Mouse (Mus musculus) lung, adult 2 months (tissue): ENCODE measurements at regions not wholly inside any gene's neighbourhood (a gene's known extent, or its start where the extent isn't known, plus 50 kb on each side); places are given as distances from the start of the nearest gene placed in this dataset.
"Not testable (repeated sequence)": the region's sequence is repeated elsewhere in the genome, so short reads cannot be mapped to it uniquely, and the experiment has no call there.

Source experiments
- DNase-seq: peaks from one replicate; pipeline ENCODE4 v3.0.0; 2022
- H3K4me1 ChIP-seq: fragments of 200-500 bp; 2 replicates; pipeline ENCODE4 v1.6.1; 2011; ENCODE audit warnings: low read length; ENCODE audit not compliant: control insufficient read depth, insufficient read depth
- H3K4me3 ChIP-seq: fragments of 200-500 bp; replicated peaks from 2 replicates; pipeline ENCODE3; 2011; ENCODE audit warnings: low read depth, mild to moderate bottlenecking, control low read depth, low read length; ENCODE audit errors: extremely low read depth
- CTCF ChIP-seq: fragments of 200-500 bp; IDR thresholded peaks from 2 replicates; pipeline ENCODE4 v1.5.1; 2011; ENCODE audit warnings: mild to moderate bottlenecking, low read length, control low read depth; ENCODE audit not compliant: insufficient read depth
- POLR2A ChIP-seq: fragments of 200-500 bp; IDR thresholded peaks from 2 replicates; pipeline ENCODE4 v1.6.1; 2011; ENCODE audit warnings: low read depth, mild to moderate bottlenecking, control low read depth, low read length, borderline replicate concordance; ENCODE audit errors: extremely low read depth
- WGBS: fragments of 180-500 bp; shearing (Covaris S2); methylation state at CpG from one replicate; pipeline ENCODE4 v1.1.7; 2018; 5-methylcytosine and 5-hydroxymethylcytosine counted together

GRCm38 (mm10) chr5:4344458-4344857 lies 152.3 kb downstream of the Mterf1b start:
- no peaks in the 10 kb centered on the region for H3K4me1 ChIP-seq
- TF ChIP-seq POLR2A (no peak), CTCF (no peak)
- H3K4me3 ChIP-seq, result no peak overlapping the region
- DNase-seq, result no peak
- 78% methylated on average over 2 of the region's 2 CpGs for whole genome bisulfite sequencing

DNA sequence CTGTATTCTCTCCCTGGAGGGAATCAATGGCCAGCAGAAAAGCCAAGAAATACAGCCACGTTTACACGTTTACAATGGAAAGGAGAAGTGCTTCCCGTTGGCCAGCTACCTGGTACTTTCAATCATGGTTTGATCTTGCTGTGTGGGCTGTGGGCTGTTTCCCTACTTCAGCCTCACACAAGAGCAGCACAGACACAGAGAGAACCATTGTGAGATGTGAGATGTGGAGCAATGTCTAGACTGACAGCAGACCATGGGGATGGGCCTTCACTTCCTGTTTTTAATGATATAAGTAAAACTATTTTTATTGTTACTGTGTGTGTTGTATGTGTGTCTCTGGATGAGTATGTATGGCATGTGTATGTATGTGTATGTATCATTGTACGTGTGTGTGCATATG lies 156.2 kb downstream of the Mterf1b start:
- 77% methylated on average over 4 of the region's 4 CpGs for whole genome bisulfite sequencing
- H3K4me1 ChIP-seq, result no peaks in the 10 kb centered on the region
- no peak for DNase-seq
- TF ChIP-seq POLR2A (no peak), CTCF (no peak)
- H3K4me3 ChIP-seq, result no peak overlapping the region

DNA sequence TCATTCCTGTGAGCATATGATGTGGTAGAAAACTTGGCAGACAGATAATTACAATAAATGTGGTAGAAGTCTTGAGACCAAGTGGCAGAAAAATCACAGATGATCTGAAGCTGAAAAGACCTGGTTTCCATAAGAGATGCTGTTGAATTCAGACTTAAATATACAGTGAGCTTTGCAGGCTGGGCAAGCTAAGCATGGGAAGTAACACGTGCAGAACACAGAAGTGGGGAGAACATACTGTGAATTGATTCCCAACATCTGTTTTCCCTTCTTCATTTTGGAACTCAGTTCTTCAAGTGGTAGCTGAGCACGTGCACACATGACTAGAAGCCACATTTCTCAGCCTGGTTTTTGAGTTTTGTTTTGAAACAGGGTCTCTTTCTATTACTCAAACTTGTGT lies 157.8 kb downstream of the Mterf1b start:
- TF ChIP-seq POLR2A (no peak), CTCF (no peak)
- 58% methylated on average over 2 of the region's 2 CpGs for WGBS
- H3K4me1 ChIP-seq, result no peaks in the 10 kb centered on the region
- no peak overlapping the region for H3K4me3 ChIP-seq
- no peak for DNase-seq

DNA sequence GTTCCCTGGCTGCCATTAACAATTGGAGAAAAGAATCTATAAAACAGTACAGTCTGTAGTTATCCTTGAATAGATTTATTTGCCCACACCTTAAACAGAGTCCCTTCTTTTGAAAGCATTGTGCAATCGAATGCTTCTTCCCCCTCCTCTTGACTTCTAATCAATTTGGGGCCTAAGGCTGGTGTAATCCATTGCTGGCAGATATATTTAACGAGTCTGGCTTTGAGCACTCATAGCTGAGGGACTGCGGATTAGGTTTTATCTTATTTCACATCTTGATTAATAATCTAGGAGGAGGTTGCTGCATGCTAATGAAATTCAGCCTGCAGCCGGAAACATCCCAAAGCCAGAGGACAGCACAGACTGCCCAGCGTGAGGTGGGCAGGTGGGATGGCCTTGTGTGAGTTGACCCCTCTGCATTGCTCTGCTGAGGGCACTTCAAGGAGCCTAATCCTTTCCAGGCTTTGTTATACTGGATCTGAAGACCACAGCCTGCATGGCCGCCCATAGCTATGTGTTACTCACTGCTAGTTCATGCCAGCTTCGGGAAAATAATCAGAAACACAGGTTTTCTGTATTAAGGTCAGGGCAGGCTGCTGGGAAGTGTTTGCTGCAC lies 163.6 kb downstream of the Mterf1b start:
- no peak overlapping the region for H3K4me3 ChIP-seq
- no peak for DNase-seq
- TF ChIP-seq CTCF (no peak), POLR2A (no peak)
- no peaks in the 10 kb centered on the region for H3K4me1 ChIP-seq
- 76% methylated on average over 7 of the region's 7 CpGs for WGBS

DNA sequence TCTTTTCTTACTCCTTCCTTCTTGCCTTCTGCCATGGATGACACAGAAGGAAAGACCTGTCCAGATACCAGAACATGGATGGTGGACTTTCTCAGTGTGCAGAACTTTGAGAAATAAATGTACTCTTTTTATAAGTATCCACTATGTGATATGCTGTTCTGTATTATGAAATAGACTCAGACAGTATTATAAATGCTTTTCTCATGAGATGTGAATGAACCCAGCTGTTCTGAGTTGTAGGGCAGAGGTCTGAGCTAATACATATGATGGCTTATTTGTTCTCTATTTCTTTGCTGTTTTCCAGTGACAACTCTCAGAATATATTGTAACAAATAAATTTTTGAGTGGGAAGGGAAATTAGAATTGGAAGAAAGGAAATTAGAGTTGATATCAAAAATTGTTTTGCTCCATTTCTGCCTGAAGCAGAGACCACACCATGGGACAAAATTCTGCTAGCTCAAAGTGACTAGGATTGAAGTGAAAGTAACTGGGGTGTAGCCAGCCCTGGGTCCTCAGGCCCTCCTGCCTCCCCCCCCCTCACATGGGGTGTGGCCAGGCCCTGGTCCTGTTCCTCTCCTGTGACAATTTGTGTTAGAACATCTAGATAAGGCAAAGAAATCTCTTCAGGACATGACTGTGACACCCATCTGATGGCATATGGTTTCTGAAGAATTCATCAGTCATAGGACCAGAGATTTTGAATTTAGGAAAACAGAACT lies 164.5 kb downstream of the Mterf1b start:
- not testable (repeated sequence) for H3K4me1 ChIP-seq, H3K4me3 ChIP-seq, DNase-seq

DNA sequence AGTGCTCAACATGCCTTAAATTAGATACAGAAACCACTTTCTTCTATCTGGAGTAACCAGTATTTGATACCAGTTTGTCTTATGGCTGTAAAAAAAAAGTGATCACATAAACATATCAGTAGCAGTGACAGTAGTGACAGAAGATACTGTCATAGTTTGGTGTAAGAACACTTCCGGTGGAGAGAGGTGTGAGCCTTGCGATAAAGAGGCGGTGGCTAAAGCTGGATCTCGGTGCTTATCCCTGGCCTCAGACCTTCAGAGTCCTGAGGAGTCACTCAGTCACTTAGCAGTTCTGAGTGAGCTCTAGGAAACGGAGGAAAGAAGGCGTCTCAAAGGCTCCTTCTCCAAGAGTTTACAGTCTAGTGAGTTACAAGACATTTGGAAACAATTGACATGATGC lies 169.4 kb downstream of the Mterf1b start:
- DNase-seq, H3K4me1 ChIP-seq, H3K4me3 ChIP-seq: not testable (repeated sequence)
- 72% methylated on average over 6 of the region's 6 CpGs for WGBS

DNA sequence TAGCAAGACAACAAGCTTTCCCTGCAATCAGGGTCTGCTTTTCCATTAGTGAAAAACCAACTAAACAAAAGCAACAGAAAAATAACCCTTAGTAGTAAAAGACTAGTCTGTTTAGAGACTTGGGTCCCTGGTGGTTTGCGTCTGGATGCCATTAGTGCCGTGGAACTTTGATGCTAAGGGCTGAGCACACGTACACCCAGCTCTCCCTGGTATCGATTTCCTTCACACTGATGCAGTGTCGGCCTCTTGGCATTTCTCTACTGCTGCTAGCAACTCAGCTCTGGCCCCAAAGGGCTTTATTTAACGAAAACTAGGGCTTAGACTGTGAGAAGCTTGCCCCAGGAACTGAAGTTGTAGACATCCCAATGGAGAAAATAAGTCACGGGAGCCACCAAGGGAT lies 192.6 kb downstream of the Mterf1b start:
- not testable (repeated sequence) for H3K4me1 ChIP-seq, H3K4me3 ChIP-seq, DNase-seq
- WGBS, result 52% methylated on average over 7 of the region's 7 CpGs

- Histone ChIP-seq H3K4me3 (no peak overlapping the region), H3K4me1 (no peaks in the 10 kb centered on the region)
- TF ChIP-seq POLR2A (no peak), CTCF (no peak)
- 62% methylated on average over 2 of the region's 2 CpGs for WGBS
- no peak for DNase-seq
These were observed 198.9 kb downstream of the Mterf1b start for GRCm38 (mm10) chr5:4391083-4391482.

DNA sequence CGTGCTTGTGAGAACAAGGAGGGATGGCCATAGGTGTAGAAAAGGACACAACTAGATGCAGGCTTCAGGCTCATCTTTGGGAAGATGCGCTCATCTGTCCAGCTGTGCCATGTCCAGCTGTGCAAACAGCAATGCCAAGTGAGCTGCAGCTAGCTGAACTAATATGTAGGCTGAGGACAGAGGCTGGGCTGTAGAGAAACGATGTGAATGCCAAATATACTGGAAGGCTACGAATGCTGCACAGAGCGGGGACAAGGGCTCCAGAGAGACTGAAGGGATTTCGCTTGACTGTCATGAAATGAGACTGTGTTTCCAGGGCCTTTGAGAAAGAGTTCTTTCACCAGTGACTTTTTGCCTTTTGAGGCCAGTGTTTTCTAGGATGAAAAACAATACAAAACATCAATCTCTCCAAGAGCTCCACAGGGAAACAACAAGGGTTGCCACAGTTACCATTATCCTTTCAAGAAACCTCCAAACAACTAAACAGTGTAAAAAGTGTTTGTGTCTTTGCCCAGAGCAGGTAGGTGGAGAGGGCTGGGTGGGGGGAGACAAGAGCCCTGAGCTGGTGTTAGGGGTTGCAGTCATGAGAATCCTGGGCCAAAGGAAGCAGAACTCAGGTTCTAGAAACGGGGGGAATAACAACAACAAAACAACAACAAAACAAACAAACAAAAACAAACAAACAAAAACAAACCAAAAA lies 202.3 kb downstream of the Mterf1b start:
- 77% methylated on average over 7 of the region's 7 CpGs for WGBS
- H3K4me3 ChIP-seq, DNase-seq, H3K4me1 ChIP-seq: not testable (repeated sequence)

GRCm38 (mm10) chr5:4398087-4398486 lies 205.9 kb downstream of the Mterf1b start:
- Histone ChIP-seq H3K4me1 (no peaks in the 10 kb centered on the region), H3K4me3 (no peak overlapping the region)
- no peak for TF ChIP-seq POLR2A
- TF ChIP-seq CTCF, result no peak
- DNase-seq, result no peak
